Mouse (Mus musculus) bone marrow macrophage, adult 2 months (primary cell): Measurements from ENCODE around the gene Cdk5.

Source experiments
- CTCF ChIP-seq: IDR thresholded peaks from 2 replicates; pipeline ENCODE4 v1.5.1; 2012; ENCODE audit warnings: low read depth, mild to moderate bottlenecking, low read length, moderate library complexity
- POLR2A ChIP-seq: IDR thresholded peaks from 2 replicates; pipeline ENCODE4 v1.6.1; 2012; ENCODE audit warnings: mild to moderate bottlenecking, low read depth, low read length, borderline replicate concordance

DNA sequence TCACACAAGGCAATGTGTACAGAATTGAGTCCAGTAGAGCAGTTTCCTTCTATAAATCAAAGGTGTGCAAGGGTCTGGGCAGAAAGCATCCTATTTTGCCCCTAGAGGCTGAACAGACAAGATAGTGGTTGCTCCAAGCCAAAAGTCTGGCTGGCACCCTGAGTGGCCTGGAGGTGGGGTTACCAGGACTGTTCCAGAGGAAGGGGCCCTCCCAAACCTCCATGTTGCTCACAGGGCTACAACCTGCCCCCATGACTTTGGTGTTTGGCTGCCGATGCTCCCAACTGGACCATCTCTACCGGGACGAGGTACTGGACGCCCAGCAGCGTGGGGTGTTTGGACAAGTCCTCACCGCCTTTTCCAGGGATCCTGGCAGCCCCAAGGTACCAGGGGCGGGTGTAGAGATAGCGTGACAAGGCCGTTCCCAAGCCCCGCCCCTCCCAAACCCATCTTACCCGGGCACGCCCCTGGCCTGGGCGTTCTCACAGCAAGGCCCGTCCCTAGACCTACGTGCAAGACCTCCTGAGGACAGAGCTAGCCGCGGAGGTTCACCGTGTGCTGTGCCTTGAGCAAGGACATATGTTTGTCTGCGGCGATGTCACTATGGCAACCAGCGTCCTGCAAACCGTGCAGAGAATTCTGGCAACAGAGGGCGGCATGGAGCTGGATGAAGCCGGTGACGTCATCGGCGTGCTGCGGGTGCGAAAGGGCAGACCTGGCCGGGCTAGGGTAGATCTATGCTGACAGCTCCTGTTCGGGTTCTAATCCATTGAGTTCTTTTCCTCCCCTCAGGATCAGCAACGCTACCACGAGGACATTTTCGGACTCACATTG lies 40.1 kb downstream of the Cdk5 start:
- TF ChIP-seq POLR2A (no peak), CTCF (no peak; the same call in 1 of the 2 replicates)
